Mouse (Mus musculus) bone marrow macrophage, adult 2 months (primary cell): ENCODE results near the gene Pde4d.

Experiments used
- CTCF ChIP-seq: IDR thresholded peaks from 2 replicates; pipeline ENCODE4 v1.5.1; 2012; ENCODE audit warnings: low read depth, mild to moderate bottlenecking, low read length, moderate library complexity
- POLR2A ChIP-seq: IDR thresholded peaks from 2 replicates; pipeline ENCODE4 v1.6.1; 2012; ENCODE audit warnings: mild to moderate bottlenecking, low read depth, low read length, borderline replicate concordance

DNA sequence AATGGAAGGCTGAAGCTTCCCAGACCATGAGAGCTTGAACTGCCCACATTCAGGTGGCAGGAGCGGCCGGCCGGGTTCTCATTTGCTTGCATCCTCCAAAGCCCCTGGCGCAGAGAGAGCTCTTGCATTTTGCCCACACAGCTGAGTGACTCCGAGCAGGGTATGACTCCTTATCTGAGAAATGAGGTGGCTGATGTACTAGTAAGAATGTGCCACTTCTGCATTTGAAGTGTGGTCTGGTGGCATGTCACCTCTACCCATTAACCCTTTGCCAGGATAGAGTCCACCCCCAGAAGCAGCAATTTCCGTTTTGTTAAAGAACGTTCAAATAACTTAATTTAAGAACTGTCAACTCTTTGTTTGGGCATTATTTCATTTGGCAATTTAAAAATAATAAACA is 412.0 kb downstream of the Pde4d start:
- TF ChIP-seq CTCF (no peak), POLR2A (no peak)
